Mouse (Mus musculus) megakaryocyte progenitor cell, adult 5-6 weeks (primary cell): ENCODE measurements around the gene Flot2. TPM values are rescaled to one million over a fixed set of nuclear protein-coding genes. Genes with fewer than 3 reads are reported as not detected.

Experiments
- ATAC-seq: replicated peaks from 2 replicates; pipeline ENCODE4 v1.8.0; 2016; ENCODE audit warnings: mild to moderate bottlenecking, moderate TSS enrichment, inconsistent platforms; ENCODE audit not compliant: poor library complexity
- total RNA-seq, 2 experiments: library from RNA; stranded (forward) in 1 of 2; stranded (reverse) in 1 of 2; fragments of 157-497, 149-512 nt in 1 of 2; fragments of 200-1000 nt in 1 of 2; gene quantifications; 2 replicates each; pipeline versions ENCODE4 v1.2.3 to v1.2.4; 2015 to 2017

Gene Flot2
- total RNA-seq, 2 experiments from 2014 or later = 50.2 to 75.5 TPM

GRCm38 (mm10) chr11:78097077-78097476, 59.3 kb downstream of the Flot2 start:
- no peak for ATAC-seq

GRCm38 (mm10) chr11:78100746-78101145, 63.0 kb downstream of the Flot2 start:
- ATAC-seq = peak; percentile 81

- ATAC-seq = no peak
These were observed 64.4 kb downstream of the Flot2 start for GRCm38 (mm10) chr11:78102142-78102541.

- peak; percentile 68 for ATAC-seq
These were observed 65.4 kb downstream of the Flot2 start for GRCm38 (mm10) chr11:78102958-78103747.

GRCm38 (mm10) chr11:78104501-78104900, 66.8 kb downstream of the Flot2 start:
- ATAC-seq = no peak

Other genes starting within 250 kb of the Flot2 start
- gene Pipox, start 143.8 kb upstream of the Flot2 start, total RNA-seq (2015) = not detected in 2 replicates
- 0.17 and 0.44 TPM in 2 replicates for gene Pipox, start 143.8 kb upstream of the Flot2 start, total RNA-seq (2017)
- gene Sez6, start 107.1 kb upstream of the Flot2 start, total RNA-seq (2015) = not detected in 2 replicates
- not detected in 2 replicates for gene Sez6, start 107.1 kb upstream of the Flot2 start, total RNA-seq (2017)
- 61.8 and 64.3 TPM in 2 replicates for gene Phf12, start 55.2 kb upstream of the Flot2 start, total RNA-seq (2015)
- 25.9 and 28.8 TPM in 2 replicates for gene Phf12, start 55.2 kb upstream of the Flot2 start, total RNA-seq (2017)
- 6.7 and 7.2 TPM in 2 replicates for gene Dhrs13, start 5.7 kb upstream of the Flot2 start, total RNA-seq (2015)
- 5.6 and 9.7 TPM in 2 replicates for gene Dhrs13, start 5.7 kb upstream of the Flot2 start, total RNA-seq (2017)
- gene Eral1, start 42.5 kb downstream of the Flot2 start, total RNA-seq (2015) = 22.3 and 23.8 TPM in 2 replicates
- 25.0 and 26.2 TPM in 2 replicates for gene Eral1, start 42.5 kb downstream of the Flot2 start, total RNA-seq (2017)
- 20.3 and 20.6 TPM in 2 replicates for gene Fam222b, start 56.7 kb downstream of the Flot2 start, total RNA-seq (2015)
- gene Fam222b, start 56.7 kb downstream of the Flot2 start, total RNA-seq (2017) = 5.7 and 6.0 TPM in 2 replicates
- gene Traf4, start 127.7 kb downstream of the Flot2 start, total RNA-seq (2015) = 4.7 TPM in 2 replicates
- gene Traf4, start 127.7 kb downstream of the Flot2 start, total RNA-seq (2017) = 2.5 and 3.2 TPM in 2 replicates
- gene Nek8, start 138.7 kb downstream of the Flot2 start, total RNA-seq (2015) = 4.4 and 7.8 TPM in 2 replicates
- gene Nek8, start 138.7 kb downstream of the Flot2 start, total RNA-seq (2017) = 3.4 and 6.0 TPM in 2 replicates
- gene Tlcd1, start 138.8 kb downstream of the Flot2 start, total RNA-seq (2015) = 4.0 and 6.3 TPM in 2 replicates
- gene Tlcd1, start 138.8 kb downstream of the Flot2 start, total RNA-seq (2017) = 3.5 TPM in 2 replicates
- 3,991 and 4,341 TPM in 2 replicates for gene Rpl23a, start 145.7 kb downstream of the Flot2 start, total RNA-seq (2015)
- gene Rpl23a, start 145.7 kb downstream of the Flot2 start, total RNA-seq (2017) = 2,958 and 3,443 TPM in 2 replicates
- 1.3 and 1.5 TPM in 2 replicates for gene Rab34, start 150.5 kb downstream of the Flot2 start, total RNA-seq (2015)
- gene Rab34, start 150.5 kb downstream of the Flot2 start, total RNA-seq (2017) = 1.3 and 2.4 TPM in 2 replicates
- 0.10 and 0.15 TPM in 2 replicates for gene Proca1, start 155.5 kb downstream of the Flot2 start, total RNA-seq (2015)
- not detected in 2 replicates for gene Proca1, start 155.5 kb downstream of the Flot2 start, total RNA-seq (2017)
- 71.8 and 79.5 TPM in 2 replicates for gene Sdf2, start 207.8 kb downstream of the Flot2 start, total RNA-seq (2015)
- 36.0 and 38.3 TPM in 2 replicates for gene Sdf2, start 207.8 kb downstream of the Flot2 start, total RNA-seq (2017)
- gene Supt6, start 208.1 kb downstream of the Flot2 start, total RNA-seq (2015) = 34.5 and 36.7 TPM in 2 replicates
- 35.9 and 39.9 TPM in 2 replicates for gene Supt6, start 208.1 kb downstream of the Flot2 start, total RNA-seq (2017)
- 49.4 and 56.6 TPM in 2 replicates for gene 2610507B11Rik, start 223.8 kb downstream of the Flot2 start, total RNA-seq (2015)
- 71.2 and 71.5 TPM in 2 replicates for gene 2610507B11Rik, start 223.8 kb downstream of the Flot2 start, total RNA-seq (2017)